Mouse (Mus musculus) thymus, postnatal 14 days (tissue): ENCODE results near the gene Sept5.

ENCODE experiments used
- DNase-seq: peaks from one replicate; pipeline ENCODE4 v3.0.0; 2021

Sept5 gene

GRCm38 (mm10) chr16:18582426-18583148 is 47.2 kb downstream of the Sept5 start:
- no peak for DNase-seq

- DNase-seq = no peak
Observed at GRCm38 (mm10) chr16:18581623-18582205, 48.0 kb downstream of the Sept5 start.

- no peak for DNase-seq
Observed at GRCm38 (mm10) chr16:18581050-18581622, 48.6 kb downstream of the Sept5 start.

GRCm38 (mm10) chr16:18580389-18580788 is 49.4 kb downstream of the Sept5 start:
- DNase-seq = no peak

GRCm38 (mm10) chr16:18577599-18578160 is 52.1 kb downstream of the Sept5 start:
- DNase-seq = no peak

GRCm38 (mm10) chr16:18577071-18577470 is 52.7 kb downstream of the Sept5 start:
- no peak for DNase-seq

GRCm38 (mm10) chr16:18574196-18574595 is 55.6 kb downstream of the Sept5 start:
- DNase-seq = no peak
